Mouse (Mus musculus) spleen, adult 2 months (tissue): Measurements from ENCODE around the gene Lsm7.

Source experiments
- CTCF ChIP-seq: fragments of 200-500 bp; IDR thresholded peaks from 2 replicates; pipeline ENCODE4 v1.5.1; 2011; ENCODE audit warnings: mild to moderate bottlenecking, inconsistent platforms; ENCODE audit not compliant: insufficient read depth, insufficient read length, insufficient replicate concordance; ENCODE audit errors: extremely low read depth
- POLR2A ChIP-seq: fragments of 200-500 bp; IDR thresholded peaks from 2 replicates; pipeline ENCODE4 v1.6.1; 2011; ENCODE audit warnings: low read depth, low read length, inconsistent platforms

DNA sequence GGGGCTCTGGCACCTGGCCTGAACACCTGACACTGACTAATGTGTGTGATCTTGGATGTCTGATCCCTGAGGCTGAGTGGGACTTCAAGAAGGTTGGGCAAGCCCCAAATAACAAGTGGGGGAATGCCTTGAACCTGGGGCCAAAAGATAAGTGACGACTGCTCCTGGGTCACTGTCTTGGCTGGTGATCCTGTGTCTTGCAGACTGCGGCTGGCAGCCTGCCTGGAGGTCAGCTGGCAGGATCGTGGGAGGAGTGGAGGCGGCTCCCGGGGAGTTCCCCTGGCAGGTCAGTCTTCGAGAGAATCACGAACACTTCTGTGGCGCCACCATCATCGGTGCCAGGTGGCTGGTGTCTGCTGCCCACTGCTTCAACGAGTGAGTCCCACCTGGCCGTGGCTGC lies 32.2 kb upstream of the Lsm7 start:
- TF ChIP-seq POLR2A, result no peak
- no peak for TF ChIP-seq CTCF
